Mouse (Mus musculus) common myeloid progenitor, adult 5-6 weeks (primary cell): ENCODE measurements around the gene Avpr1a. TPM values are rescaled to one million over a fixed set of nuclear protein-coding genes. Genes with fewer than 3 reads are reported as not detected.

Experiments used
- ATAC-seq: replicated peaks from 2 replicates; pipeline ENCODE4 v1.8.0; 2016; ENCODE audit warnings: low read depth, mild to moderate bottlenecking, moderate TSS enrichment, inconsistent platforms; ENCODE audit not compliant: poor library complexity, severe bottlenecking
- total RNA-seq: library from RNA; stranded (forward); fragments of 200-1000, 187-1606 nt; gene quantifications from 2 replicates; pipeline ENCODE4 v1.2.3, GENCODE M21; 2017

Avpr1a gene
- 0.09 TPM in 1 of 2 replicates, not detected in the other for total RNA-seq

DNA sequence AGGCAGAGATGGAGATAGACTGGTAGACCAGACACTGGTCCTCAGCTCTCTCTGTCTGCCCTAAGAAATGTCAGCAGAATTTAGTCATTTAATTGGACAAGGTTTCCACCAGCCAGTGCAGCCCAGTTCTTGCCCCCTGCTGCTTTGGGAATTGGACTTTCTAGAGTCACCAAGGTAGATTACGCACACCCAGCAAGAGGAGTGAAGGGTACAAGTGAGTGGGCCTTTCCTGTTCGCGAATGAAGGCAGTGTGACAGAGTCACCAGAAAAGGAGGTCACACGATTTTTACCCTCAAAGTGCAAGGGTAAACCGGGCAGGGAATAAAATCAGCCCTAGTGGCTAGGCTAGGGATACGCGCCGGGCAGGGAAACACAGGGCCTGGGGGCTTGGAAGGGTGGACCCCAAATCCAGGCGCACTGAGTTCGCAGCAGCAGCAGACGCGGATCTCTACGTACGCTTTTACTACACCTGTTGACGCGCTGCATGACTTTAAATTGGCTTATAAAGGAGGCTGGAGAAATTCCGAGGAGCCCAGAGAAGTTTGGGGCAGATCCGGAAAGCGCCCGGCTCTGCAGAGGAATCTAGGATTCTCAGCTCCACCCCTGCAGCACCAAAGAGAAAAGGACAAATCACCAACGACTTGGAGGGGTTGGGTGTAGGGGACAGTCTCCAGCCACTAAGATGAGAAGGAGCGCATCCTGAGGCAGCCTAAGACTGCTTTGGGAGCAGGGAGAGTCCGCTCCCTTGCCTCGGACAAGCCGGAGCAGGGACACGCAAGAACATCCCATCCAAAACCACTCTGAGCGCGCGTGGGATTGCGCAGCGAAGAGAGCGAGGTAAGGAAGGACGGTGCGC lies at the start of gene Avpr1a:
TSS of gene Avpr1a (plus strand) at position 639 of the 856 bp plus-strand sequence.
- no peak for ATAC-seq

DNA sequence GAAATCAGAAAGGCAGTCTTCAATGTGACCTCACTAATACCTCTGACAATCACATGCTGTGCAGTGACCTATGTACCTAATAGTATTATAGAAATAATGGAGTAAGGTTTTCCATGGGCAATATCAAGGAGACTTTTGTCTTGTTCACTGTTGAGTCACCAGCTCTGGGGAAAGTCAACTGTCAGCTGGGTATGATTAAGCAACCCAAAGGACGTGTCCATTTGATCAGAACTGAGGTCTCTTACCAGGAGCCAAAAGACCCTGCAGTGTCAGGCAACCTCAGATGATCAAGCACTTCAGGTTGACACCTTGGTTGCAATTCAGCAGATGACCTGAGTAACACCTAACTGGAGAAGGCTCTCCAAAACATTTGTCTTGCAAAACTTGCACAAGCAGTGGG lies 46.0 kb upstream of the Avpr1a start:
- no peak for ATAC-seq

DNA sequence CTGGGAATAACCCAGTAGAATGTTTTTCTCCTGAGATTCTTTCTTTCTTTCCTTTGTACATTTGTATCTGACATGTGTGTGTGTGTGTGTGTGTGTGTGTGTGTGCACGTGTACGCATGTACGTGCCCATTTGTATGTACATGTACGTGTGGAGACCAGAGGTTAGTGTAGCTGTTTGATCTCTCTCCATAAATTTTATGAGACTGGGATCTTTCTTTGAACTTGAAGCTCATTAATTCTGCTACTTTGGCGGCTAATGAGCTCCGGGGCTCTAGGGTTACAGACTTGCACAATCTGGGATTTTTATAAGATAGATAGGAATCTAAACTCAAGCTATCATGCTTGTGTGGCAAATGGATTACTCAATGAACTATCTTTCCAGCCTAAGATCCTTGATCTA lies 42.0 kb upstream of the Avpr1a start:
- no peak for ATAC-seq

DNA sequence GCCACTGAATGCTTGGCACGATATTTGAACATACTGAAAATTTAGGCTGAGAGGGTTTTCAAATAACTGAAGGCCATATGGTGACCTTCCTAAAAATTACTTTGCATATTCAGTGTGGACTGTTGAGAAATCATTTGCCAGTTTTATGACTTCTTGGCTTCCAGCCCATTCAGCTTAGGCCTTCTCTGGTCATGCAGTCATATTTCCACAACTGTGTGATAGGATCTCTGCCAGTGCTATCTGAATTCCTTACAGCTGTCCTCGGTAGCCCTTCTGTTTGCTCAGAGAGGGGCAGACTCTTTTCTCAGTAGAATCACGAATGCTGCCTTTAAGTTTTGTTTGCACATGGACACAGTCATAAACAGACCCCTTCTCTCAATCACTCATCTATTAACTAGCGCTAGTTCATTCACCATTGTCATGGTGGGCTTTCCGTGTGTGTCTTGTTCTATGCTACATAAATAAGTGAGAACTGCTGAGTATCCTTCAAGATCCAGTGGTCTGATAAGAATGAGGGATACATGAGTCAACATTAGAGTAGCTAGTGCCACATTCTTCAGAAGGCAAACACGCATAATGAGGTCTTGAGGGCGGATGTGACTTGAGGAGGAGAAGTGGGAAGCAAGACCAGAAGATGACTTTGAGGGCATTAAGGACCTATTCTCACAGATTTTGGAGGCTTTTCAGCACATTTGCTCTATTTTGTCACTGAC lies 39.4 kb upstream of the Avpr1a start:
- ATAC-seq: no peak

DNA sequence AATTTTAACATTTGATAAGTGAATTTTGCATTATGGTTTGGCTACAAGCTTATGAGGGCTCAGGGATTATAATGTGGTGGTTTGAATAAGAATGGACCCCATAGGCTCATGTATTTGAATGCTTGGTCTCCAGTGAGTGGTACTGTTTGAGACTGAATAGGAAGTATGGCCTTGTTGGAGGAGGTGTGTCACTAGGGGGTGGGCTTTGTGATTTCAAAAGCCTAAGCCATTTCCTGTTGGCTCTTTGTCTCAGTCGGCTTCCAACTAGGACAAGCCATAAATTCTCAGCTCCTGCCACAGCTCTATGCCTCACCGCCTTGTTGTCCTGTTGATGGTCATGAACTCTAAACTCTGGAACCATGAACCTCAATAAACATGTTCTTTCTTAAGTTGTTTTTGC lies 37.5 kb upstream of the Avpr1a start:
- no peak for ATAC-seq

DNA sequence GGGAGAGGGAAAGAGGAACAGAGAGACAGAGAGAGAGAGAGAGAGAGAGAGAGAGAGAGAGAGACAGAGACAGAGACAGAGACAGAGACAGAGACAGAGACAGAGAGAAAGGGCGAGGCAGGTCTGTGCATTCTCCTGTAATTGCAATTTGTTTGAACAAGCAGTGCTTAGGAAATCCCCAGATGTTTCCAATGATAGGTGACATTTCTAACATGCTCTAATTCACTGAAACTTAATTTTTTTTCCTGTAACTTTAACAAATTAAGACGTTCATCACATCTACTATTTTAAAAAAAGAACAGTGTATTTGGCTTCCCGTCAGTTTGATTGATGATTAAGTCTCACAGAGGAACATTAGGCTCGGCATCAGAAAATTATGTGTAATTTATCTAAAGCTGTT lies 15.6 kb upstream of the Avpr1a start:
- ATAC-seq: no peak

DNA sequence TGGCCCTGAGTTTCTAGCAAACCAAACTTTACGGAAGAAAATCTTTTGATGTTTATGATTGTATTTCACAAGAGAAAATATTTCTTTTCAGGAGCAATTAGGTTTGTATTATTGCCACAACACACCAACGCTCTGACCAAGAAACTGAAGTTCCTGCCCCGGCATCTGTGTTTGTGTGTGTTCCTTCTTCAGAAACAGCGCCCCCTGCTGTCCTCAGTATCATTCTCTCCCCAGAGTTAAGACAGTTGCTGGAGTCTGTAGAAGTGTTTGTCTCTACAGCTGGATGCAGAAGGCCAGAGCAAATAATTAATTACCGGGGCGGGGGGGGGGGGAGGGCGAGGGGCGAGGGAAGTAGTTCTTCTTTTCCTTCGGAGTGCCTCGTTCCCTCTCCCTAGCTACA lies 1.0 kb upstream of the Avpr1a start:
- ATAC-seq: peak; percentile 52; the same call in 1 of the 2 replicates

DNA sequence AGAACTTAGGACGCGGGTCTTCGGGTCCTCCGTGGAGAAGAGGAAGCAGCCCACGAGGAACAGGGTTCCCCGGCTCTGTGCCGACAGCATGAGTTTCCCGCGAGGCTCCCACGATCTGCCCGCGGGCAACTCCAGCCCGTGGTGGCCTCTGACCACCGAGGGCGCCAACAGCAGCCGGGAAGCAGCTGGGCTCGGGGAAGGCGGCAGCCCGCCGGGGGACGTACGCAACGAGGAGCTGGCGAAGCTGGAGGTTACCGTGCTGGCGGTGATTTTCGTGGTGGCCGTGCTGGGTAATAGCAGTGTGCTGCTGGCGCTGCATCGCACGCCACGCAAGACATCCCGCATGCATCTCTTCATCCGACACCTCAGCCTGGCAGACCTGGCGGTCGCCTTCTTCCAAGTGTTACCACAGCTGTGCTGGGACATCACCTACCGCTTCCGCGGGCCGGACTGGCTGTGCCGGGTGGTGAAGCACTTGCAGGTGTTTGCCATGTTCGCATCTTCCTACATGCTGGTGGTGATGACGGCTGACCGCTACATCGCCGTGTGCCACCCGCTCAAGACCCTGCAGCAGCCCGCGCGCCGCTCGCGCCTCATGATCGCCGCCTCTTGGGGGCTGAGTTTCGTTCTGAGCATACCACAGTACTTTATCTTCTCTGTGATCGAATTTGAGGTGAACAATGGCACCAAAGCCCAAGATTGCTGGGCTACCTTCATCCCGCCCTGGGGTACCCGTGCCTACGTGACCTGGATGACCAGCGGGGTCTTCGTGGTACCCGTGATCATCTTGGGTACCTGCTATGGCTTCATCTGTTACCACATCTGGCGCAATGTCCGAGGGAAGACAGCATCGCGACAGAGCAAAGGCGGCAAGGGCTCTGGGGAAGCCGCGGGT lies 665 bp downstream of the Avpr1a start:
- ATAC-seq: peak; percentile 57

DNA sequence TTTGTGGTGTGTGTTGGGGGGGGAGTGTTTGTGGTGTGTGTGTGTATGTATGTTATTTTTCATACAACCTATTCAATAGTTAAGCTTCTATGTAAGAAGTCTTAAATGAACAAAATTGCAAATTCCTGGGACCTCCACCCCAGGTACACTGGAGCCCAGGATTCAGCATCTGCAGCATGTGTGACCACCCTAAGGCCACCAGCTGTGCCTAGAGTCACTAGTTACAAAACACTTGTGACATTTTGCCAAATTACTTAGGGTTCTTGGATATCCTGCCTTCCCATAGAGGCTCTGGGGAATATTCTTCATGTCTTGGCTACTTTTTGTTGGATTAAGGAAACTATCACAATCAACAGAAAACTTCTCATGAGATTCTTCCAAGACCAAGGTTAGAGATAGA lies 1.6 kb downstream of the Avpr1a start:
- no peak for ATAC-seq

DNA sequence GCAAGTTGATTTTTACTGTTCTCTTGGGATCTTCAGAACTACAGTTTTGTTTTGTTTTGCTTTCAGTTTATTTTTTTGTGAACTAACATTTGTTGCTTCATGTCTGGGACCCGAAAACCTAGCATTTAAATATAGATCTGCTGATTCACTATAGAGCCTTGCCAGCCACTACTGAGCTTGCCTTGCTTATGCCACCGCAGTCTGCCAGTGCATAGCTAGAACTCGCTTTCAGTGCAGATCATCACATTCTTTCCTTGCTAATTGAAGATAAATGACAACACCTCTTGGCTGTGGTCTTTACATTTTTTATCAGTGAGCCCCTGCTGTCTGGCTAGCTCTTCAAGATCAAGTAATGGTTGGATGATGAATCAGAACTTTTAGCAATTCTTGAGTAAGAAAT lies 5.2 kb downstream of the Avpr1a start:
- ATAC-seq: peak; percentile 73

DNA sequence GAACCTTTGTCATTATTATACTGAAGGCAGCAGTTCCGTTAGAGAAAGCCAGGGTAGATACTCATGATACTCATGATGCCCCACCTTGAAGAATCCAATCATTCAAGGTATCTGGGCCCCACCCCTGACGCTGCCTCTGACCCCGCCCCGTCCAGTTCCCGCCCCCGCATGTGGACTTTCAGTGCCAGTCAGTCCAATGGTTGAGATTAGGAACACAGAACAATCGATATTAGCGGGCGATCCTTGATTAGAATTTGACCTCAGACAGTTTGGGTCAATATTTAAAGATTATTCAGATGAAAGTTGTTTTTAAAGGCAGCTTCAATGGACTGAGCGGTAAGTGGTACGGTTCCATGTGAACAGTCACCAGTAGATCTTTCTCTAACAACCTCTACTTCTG lies 7.5 kb downstream of the Avpr1a start:
- no peak for ATAC-seq

DNA sequence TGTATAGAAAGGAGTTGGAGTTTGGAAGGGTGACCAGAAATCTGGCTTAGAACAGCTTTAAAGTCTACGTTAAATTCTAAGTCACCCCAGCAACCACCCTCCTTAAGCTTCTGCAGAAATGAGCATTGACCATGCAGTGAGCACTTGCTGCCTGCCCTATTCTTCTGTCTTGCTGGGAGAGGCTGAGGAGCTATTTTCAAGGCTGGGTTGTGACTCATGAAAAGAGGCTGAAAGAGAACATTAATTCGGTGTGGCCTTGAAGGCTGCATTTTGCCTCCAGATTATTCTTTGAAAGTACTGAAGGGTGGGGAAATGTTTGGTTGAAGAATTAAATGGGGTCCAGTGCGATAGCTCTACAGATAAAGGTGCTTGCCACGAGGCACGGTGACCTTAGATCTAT lies 28.5 kb downstream of the Avpr1a start:
- no peak for ATAC-seq

DNA sequence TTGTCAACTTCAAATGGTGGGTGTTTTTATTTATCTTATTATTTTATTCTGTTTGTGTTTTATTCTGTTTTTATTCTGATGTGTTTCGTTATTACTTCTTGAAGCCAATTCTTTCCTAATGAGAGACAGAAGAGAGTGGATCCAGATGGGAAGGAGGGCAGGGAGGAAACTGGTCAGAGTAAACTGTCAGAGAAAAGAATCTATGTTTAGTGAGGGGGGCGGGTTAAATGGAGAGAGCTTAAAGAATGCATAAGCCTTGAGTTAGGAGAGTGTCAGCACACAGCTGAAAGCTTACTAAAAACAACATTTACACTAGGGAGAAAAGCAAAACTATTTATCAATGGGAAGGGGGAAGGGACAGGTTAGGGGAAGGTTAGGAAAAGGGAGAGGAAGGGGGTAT lies 50.3 kb downstream of the Avpr1a start:
- ATAC-seq: no peak

DNA sequence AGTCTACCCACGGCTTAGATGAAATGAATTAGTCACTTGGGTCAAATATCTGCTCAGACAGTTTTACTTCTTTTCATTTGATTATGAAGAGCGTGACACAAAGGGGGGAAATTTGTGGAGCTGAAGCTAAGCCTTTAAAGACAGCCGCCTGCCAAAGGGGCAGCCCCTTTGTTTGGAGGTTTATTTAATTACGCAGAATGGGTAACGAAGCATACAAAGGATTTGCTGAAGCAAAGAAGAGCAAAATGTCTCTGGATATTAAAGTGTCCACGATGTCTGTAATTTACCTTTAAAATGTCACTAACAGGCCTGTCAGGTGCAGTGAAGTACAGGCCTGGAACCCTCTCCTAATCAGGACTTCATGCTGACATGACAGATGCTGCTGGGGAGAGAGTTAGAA lies 51.0 kb downstream of the Avpr1a start:
- no peak for ATAC-seq

Other genes starting within 250 kb of the Avpr1a start
- 8.6 and 10.9 TPM in 2 replicates for gene Ppm1h, start 230.3 kb downstream of the Avpr1a start, total RNA-seq